Mouse (Mus musculus): Measurements from ENCODE around the gene Ddx23. TPM values are rescaled to one million over a fixed set of nuclear protein-coding genes. Genes with fewer than 3 reads are reported as not detected.

Gene Ddx23
- polyA plus RNA-seq, 1 experiment, result 140 TPM

GRCm38 (mm10) chr15:98672592-98672991, 9.9 kb upstream of the Ddx23 start:
- peak overlapping the region; percentile 44 for H3ac ChIP-seq (ENCODE audit: control insufficient read depth, insufficient read length, low read depth)
- no peaks in the 10 kb centered on the region for H3K79me2 ChIP-seq (ENCODE audit: control insufficient read depth, insufficient read depth)
- no peaks in the 10 kb centered on the region for H3K79me3 ChIP-seq (ENCODE audit: low read depth)
- TF ChIP-seq MAX (IDR thresholded peaks at IDR 0.05) (peak; percentile 95), CEBPB (IDR thresholded peaks at IDR 0.05; ENCODE audit: low read depth) (peak; percentile 83), FOSL1 (IDR thresholded peaks at IDR 0.05; ENCODE audit: insufficient read depth, low read length, poor library complexity, severe bottlenecking) (no peak), MYOD1 (IDR thresholded peaks at IDR 0.05; ENCODE audit: control insufficient read depth, insufficient read length, low read depth) (peak; percentile 49), CTCF (IDR thresholded peaks at IDR 0.05; ENCODE audit: control insufficient read depth, insufficient read depth, insufficient read length) (no peak), USF1 (IDR thresholded peaks at IDR 0.05; ENCODE audit: low read depth) (no peak), MYOG (IDR thresholded peaks at IDR 0.05; ENCODE audit: control insufficient read depth, extremely low read depth, insufficient read length) (no peak)
- H3K36me3 ChIP-seq (ENCODE audit: control insufficient read depth, insufficient read depth), result peaks cover 5% of the 10 kb centered on the region
- H3K27me3 ChIP-seq (ENCODE audit: control insufficient read depth, insufficient read depth, insufficient read length), result no peaks in the 10 kb centered on the region
- H3K4me3 ChIP-seq (ENCODE audit: insufficient read depth, poor library complexity, severe bottlenecking), result no peak overlapping the region

DNA sequence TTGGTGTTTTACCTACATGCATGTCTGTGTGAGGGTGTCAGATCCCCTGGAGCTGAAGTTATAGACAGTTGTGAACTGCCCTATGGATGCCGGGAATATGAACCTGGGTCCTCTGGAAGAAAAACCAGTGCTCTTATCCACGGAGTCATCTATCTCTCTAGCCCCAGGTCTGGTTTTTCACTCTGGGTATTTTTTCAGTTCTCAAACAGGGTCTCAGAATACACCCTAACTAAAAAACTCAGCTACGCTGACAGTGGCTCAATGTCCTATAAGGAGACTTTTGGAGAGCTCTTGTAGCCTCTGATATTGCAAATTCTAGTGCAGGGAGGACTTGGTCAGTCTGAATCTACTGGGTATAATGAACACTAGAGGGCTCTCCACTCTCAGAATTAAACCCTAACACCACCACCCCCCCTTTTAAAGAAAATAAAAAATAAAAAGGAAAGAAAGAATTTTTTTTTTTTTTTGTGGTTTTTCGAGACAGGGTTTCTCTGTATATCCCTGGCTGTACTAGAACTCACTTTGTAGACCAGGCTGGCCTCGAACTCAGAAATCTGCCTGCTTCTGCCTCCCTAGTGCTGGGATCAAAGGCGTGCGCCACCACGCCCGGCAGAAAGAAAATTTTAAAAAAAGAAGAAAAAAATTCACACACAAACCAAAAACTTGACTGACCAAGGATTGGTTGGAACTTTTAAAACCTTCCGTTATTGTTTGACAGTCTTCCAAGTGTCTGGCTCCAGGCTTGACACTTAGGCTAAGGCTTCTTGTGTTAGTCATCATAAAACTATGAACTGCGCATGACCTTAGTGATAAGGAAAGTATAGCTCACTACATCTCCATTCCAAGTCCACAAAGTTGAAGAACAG, 1.6 kb upstream of the Ddx23 start:
- H3K79me3 ChIP-seq (ENCODE audit: low read depth), result peaks cover 29% of the 10 kb centered on the region
- peaks cover 21% of the 10 kb centered on the region for H3K36me3 ChIP-seq (ENCODE audit: control insufficient read depth, insufficient read depth)
- H3K79me2 ChIP-seq (ENCODE audit: control insufficient read depth, insufficient read depth), result peaks cover 35% of the 10 kb centered on the region
- no peaks in the 10 kb centered on the region for H3K27me3 ChIP-seq (ENCODE audit: control insufficient read depth, insufficient read depth, insufficient read length)
- no peak overlapping the region for H3K4me3 ChIP-seq (ENCODE audit: insufficient read depth, poor library complexity, severe bottlenecking)
- no peak overlapping the region for H3ac ChIP-seq (ENCODE audit: control insufficient read depth, insufficient read length, low read depth)
- TF ChIP-seq CTCF (IDR thresholded peaks at IDR 0.05; ENCODE audit: control insufficient read depth, insufficient read depth, insufficient read length) (peak; percentile 14), MYOG (IDR thresholded peaks at IDR 0.05; ENCODE audit: control insufficient read depth, extremely low read depth, insufficient read length) (no peak)

- Histone ChIP-seq H3K4me3 (ENCODE audit: insufficient read depth, poor library complexity, severe bottlenecking) (peak overlapping the region; percentile 94), H3K79me3 (ENCODE audit: low read depth) (peaks cover 35% of the 10 kb centered on the region), H3ac (ENCODE audit: control insufficient read depth, insufficient read length, low read depth) (peak overlapping the region; percentile 87), H3K79me2 (ENCODE audit: control insufficient read depth, insufficient read depth) (peaks cover 46% of the 10 kb centered on the region), H3K36me3 (ENCODE audit: control insufficient read depth, insufficient read depth) (peaks cover 42% of the 10 kb centered on the region), H3K27me3 (ENCODE audit: control insufficient read depth, insufficient read depth, insufficient read length) (no peaks in the 10 kb centered on the region)
- TF ChIP-seq CEBPB (IDR thresholded peaks at IDR 0.05; ENCODE audit: low read depth), result no peak
- TF ChIP-seq USF1 (IDR thresholded peaks at IDR 0.05; ENCODE audit: low read depth), result no peak
- TF ChIP-seq MYOD1 (IDR thresholded peaks at IDR 0.05; ENCODE audit: control insufficient read depth, insufficient read length, low read depth), result no peak
- no peak for TF ChIP-seq MAX (IDR thresholded peaks at IDR 0.05)
- no peak for TF ChIP-seq MYOG (IDR thresholded peaks at IDR 0.05; ENCODE audit: control insufficient read depth, extremely low read depth, insufficient read length)
- TF ChIP-seq FOSL1 (IDR thresholded peaks at IDR 0.05; ENCODE audit: insufficient read depth, low read length, poor library complexity, severe bottlenecking), result no peak
- no peak for TF ChIP-seq CTCF (IDR thresholded peaks at IDR 0.05; ENCODE audit: control insufficient read depth, insufficient read depth, insufficient read length)
Observed at GRCm38 (mm10) chr15:98662198-98662566, 512 bp downstream of the Ddx23 start.

DNA sequence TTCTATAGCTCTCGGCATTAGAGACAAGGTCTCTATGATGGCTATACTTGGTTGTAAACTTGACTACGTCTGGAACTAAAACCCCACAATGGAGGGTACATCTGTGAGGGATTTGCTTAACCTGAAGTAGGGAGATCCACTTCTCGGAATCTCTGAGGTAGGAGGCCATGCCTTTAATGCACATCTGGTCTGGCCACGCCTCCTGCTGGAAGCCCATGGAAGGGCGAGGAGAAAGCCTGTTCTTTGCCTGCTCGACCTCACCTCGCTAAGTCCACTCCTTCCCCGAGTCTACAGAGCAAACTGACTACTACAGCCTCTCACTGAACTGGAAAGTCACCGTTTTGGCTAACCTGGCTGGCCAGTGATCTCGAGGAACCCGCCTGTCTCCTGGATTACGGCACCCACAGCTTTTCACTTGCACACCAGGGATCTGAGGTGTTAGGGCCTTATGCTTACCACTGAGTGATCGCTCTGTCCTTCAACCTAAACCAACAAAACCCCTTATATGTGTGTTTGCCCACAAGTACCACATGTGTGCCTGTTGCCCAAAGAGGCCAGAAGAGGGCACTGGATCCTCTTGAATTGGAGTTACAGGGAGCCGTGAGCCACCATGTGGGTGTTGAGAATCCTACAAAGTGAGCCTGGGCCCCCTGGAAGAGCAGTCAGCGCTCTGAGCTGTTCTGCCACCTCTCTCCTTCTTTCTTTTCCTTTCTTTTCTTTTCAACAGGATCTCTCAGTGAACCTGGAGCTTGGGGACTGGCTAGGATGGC, 5.5 kb downstream of the Ddx23 start:
- H3ac ChIP-seq (ENCODE audit: control insufficient read depth, insufficient read length, low read depth), result no peak overlapping the region
- H3K4me3 ChIP-seq (ENCODE audit: insufficient read depth, poor library complexity, severe bottlenecking), result no peak overlapping the region
- H3K79me3 ChIP-seq (ENCODE audit: low read depth), result peaks cover 31% of the 10 kb centered on the region
- TF ChIP-seq CTCF (IDR thresholded peaks at IDR 0.05; ENCODE audit: control insufficient read depth, insufficient read depth, insufficient read length) (peak; percentile 1), CEBPB (IDR thresholded peaks at IDR 0.05; ENCODE audit: low read depth) (no peak)
- peaks cover 89% of the 10 kb centered on the region for H3K36me3 ChIP-seq (ENCODE audit: control insufficient read depth, insufficient read depth)
- peaks cover 45% of the 10 kb centered on the region for H3K79me2 ChIP-seq (ENCODE audit: control insufficient read depth, insufficient read depth)
- H3K27me3 ChIP-seq (ENCODE audit: control insufficient read depth, insufficient read depth, insufficient read length), result no peaks in the 10 kb centered on the region

GRCm38 (mm10) chr15:98652174-98652573, 10.5 kb downstream of the Ddx23 start:
- no peak for TF ChIP-seq FOSL1 (IDR thresholded peaks at IDR 0.05; ENCODE audit: insufficient read depth, low read length, poor library complexity, severe bottlenecking)
- TF ChIP-seq CTCF (IDR thresholded peaks at IDR 0.05; ENCODE audit: control insufficient read depth, insufficient read depth, insufficient read length), result no peak
- no peak for TF ChIP-seq USF1 (IDR thresholded peaks at IDR 0.05; ENCODE audit: low read depth)
- no peak for TF ChIP-seq CEBPB (IDR thresholded peaks at IDR 0.05; ENCODE audit: low read depth)
- TF ChIP-seq MYOG (IDR thresholded peaks at IDR 0.05; ENCODE audit: control insufficient read depth, extremely low read depth, insufficient read length), result no peak
- TF ChIP-seq MAX (IDR thresholded peaks at IDR 0.05), result no peak
- no peak for TF ChIP-seq MYOD1 (IDR thresholded peaks at IDR 0.05; ENCODE audit: control insufficient read depth, insufficient read length, low read depth)
- no peaks in the 10 kb centered on the region for H3K79me3 ChIP-seq (ENCODE audit: low read depth)
- H3ac ChIP-seq (ENCODE audit: control insufficient read depth, insufficient read length, low read depth), result no peak overlapping the region
- no peak overlapping the region for H3K4me3 ChIP-seq (ENCODE audit: insufficient read depth, poor library complexity, severe bottlenecking)
- no peaks in the 10 kb centered on the region for H3K27me3 ChIP-seq (ENCODE audit: control insufficient read depth, insufficient read depth, insufficient read length)
- H3K36me3 ChIP-seq (ENCODE audit: control insufficient read depth, insufficient read depth), result peaks cover 96% of the 10 kb centered on the region
- H3K79me2 ChIP-seq (ENCODE audit: control insufficient read depth, insufficient read depth), result peaks cover 6% of the 10 kb centered on the region
